ENCODE assay signal across 8 mouse cellular contexts in the genomic region with DNA sequence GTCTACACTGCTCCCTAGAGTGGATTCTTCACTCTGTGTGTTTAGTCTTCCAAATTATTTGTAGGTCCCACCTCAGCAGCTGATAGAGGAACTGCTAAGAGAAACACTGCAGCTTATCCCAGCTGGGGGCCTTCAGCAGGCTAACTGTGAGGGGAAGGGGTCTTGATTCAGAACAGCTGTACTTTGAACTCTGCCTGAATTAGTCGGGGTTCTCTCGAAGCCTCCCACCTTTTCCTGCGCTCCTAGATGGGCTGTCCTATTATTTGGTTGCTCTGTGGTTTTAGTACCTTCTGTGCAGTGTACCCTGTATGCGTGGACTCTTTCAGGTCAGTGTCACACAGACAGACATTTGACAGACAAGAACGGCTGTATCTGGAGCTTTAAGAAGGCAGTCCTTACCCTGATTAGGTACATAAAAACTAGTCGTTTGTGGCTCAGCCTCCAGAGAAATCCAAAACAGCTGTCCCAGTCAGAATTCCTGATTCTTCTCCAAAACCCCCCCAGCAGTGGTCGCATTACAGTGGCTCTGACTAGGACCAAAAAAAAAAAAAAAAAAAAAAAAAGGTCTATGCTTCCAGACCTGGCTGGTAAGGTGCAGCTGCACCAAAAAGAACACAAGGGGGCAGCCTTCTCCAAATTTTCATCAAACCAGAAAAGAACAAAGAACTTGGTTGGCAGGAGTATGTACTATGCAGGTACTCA.
DNase-seq lines count a peak whose midpoint lies in the region; ATAC-seq and TF ChIP-seq lines count a peak whose summit lies in the region.

No protein-coding gene starts in this region.

- peak; percentile 33 to 35 for DNase-seq in spleen, postnatal 36 days (ENCODE audit: low spot score in 2 of 2)
- no peak for DNase-seq in spleen, adult 18-20 months
- DNase-seq in cerebellum, postnatal 25 days: peak; percentile 54 to 67
- DNase-seq in heart, adult 9 months (ENCODE audit: low spot score in 2 of 2): peak; percentile 15 to 18
- DNase-seq in kidney, adult 2 months: peak; percentile 64
- peak; percentile 80 for DNase-seq in limb, embryonic 11.5 days (ENCODE audit: low spot score)
- peak; percentile 23 to 61 for DNase-seq in thymus, postnatal 10 days (ENCODE audit: low spot score in 2 of 2)

- H3K9me3 ChIP-seq in limb, embryonic 11.5 days (ENCODE audit: control insufficient read depth, low read length): no peaks in the 10 kb centered on the region

- no peak overlapping the region for H3K4me3 ChIP-seq in kidney, adult 2 months (ENCODE audit: insufficient read depth, low read depth, low read length)
- no peak overlapping the region for H3K4me3 ChIP-seq in limb, embryonic 11.5 days (ENCODE audit: low read depth, low read length)

- H3K27ac ChIP-seq in kidney, adult 2 months (ENCODE audit: insufficient read depth, low read depth, low read length): no peak overlapping the region
- peak overlapping the region; percentile 86 for H3K27ac ChIP-seq in limb, embryonic 11.5 days (replicated peaks; ENCODE audit: low read depth, low read length)

- H3K4me1 ChIP-seq in kidney, adult 2 months (ENCODE audit: control insufficient read depth, insufficient read depth, low read length): no peaks in the 10 kb centered on the region
- peaks cover 39% of the 10 kb centered on the region for H3K4me1 ChIP-seq in limb, embryonic 11.5 days (ENCODE audit: control insufficient read depth, insufficient read depth, low read length)

- no peak overlapping the region for H3K4me2 ChIP-seq in limb, embryonic 11.5 days (ENCODE audit: low read depth, severe bottlenecking)

- no peak overlapping the region; the same call in 1 of the 2 replicates for H3K9ac ChIP-seq in limb, embryonic 11.5 days (ENCODE audit: low read length)

- no peaks in the 10 kb centered on the region for H3K36me3 ChIP-seq in kidney, adult 2 months (ENCODE audit: control insufficient read depth, insufficient read depth, low read length)
- H3K36me3 ChIP-seq in limb, embryonic 11.5 days (ENCODE audit: control insufficient read depth, insufficient read depth, low read length): no peaks in the 10 kb centered on the region; the same call in 1 of the 2 replicates

- 46% methylated on average over 7 of the region's 7 CpGs for WGBS in kidney, adult 2 months
- 6% methylated on average over 7 of the region's 7 CpGs for WGBS in limb, embryonic 11.5 days

- no peak for TF ChIP-seq POLR2A in kidney, adult 2 months (IDR thresholded peaks at IDR 0.05; ENCODE audit: low read depth, low read length)

- peak; percentile 83 for ATAC-seq in limb, embryonic 11.5 days (ENCODE audit: insufficient number of reproducible peaks, low FRiP score, low TSS enrichment, low read depth)
- 0 out of 2 replicates have a peak, but pooled peaks have one; percentile 21 for ATAC-seq in monocyte, adult 5-6 weeks (replicated peaks; ENCODE audit: insufficient number of reproducible peaks, low FRiP score, low TSS enrichment, poor library complexity, severe bottlenecking)

- peak; percentile 60 for TF ChIP-seq CTCF in kidney, adult 2 months (conservative IDR thresholded peaks at IDR 0.05; ENCODE audit: insufficient read depth, insufficient read length, low read depth, low read length)

- H3K27me3 ChIP-seq in kidney, adult 2 months (replicated peaks; ENCODE audit: control insufficient read depth, insufficient read depth, low read length): no peaks in the 10 kb centered on the region
- H3K27me3 ChIP-seq in limb, embryonic 11.5 days (ENCODE audit: control insufficient read depth, insufficient read depth, low read length): no peaks in the 10 kb centered on the region

Comparison
In these comparisons a context has a peak if more than half of its experiments do, and no peak if none do; other contexts are left out.
1. DNase-seq: peak in spleen, postnatal 36 days (2 of 2), cerebellum, postnatal 25 days (2 of 2), heart, adult 9 months (2 of 2), kidney, adult 2 months (single experiment), limb, embryonic 11.5 days (single experiment) and thymus, postnatal 10 days (2 of 2); none in spleen, adult 18-20 months (0 of 2).